Mouse (Mus musculus) cerebellum, adult (tissue): ENCODE measurements around the gene Cipc.

ENCODE experiments used
- ATAC-seq: cut with Nextera tagmentation; 2 replicates; pipeline ENCODE4 v1.9.2; 2017; ENCODE audit warnings: mild to moderate bottlenecking, moderate library complexity, mixed read lengths; ENCODE audit not compliant: insufficient number of reproducible peaks, low FRiP score, low TSS enrichment

The Cipc gene

GRCm38 (mm10) chr12:86958558-86958957, 11.7 kb downstream of the Cipc start:
- ATAC-seq = peak; percentile 21; the same call in 1 of the 2 replicates

- ATAC-seq = no peak
Measured at GRCm38 (mm10) chr12:86959661-86960060, 12.8 kb downstream of the Cipc start.

GRCm38 (mm10) chr12:86960138-86960537, 13.3 kb downstream of the Cipc start:
- ATAC-seq = peak; percentile 71

GRCm38 (mm10) chr12:86960791-86961335, 14.0 kb downstream of the Cipc start:
- no peak for ATAC-seq

- no peak; the same call in 1 of the 2 replicates for ATAC-seq
Measured at GRCm38 (mm10) chr12:86961589-86962344, 14.9 kb downstream of the Cipc start.

GRCm38 (mm10) chr12:86964278-86965057, 17.6 kb downstream of the Cipc start:
- peak; percentile 76 for ATAC-seq

- ATAC-seq = no peak
Measured at GRCm38 (mm10) chr12:86965237-86965799, 18.5 kb downstream of the Cipc start.

GRCm38 (mm10) chr12:86968468-86969219, 21.8 kb downstream of the Cipc start:
- ATAC-seq = no peak

GRCm38 (mm10) chr12:86969220-86969601, 22.4 kb downstream of the Cipc start:
- no peak for ATAC-seq

GRCm38 (mm10) chr12:86971089-86971488, 24.2 kb downstream of the Cipc start:
- ATAC-seq = no peak

- peak; percentile 34 for ATAC-seq
Measured at GRCm38 (mm10) chr12:86973216-86973615, 26.4 kb downstream of the Cipc start.

- ATAC-seq = no peak
Measured at GRCm38 (mm10) chr12:86973706-86974105, 26.9 kb downstream of the Cipc start.

GRCm38 (mm10) chr12:86974387-86975288, 27.8 kb downstream of the Cipc start:
- peak; percentile 45 for ATAC-seq

- no peak for ATAC-seq
Measured at GRCm38 (mm10) chr12:86975761-86976160, 28.9 kb downstream of the Cipc start.

- no peak for ATAC-seq
Measured at GRCm38 (mm10) chr12:86976511-86977168, 29.8 kb downstream of the Cipc start.

- ATAC-seq = no peak
Measured at GRCm38 (mm10) chr12:86977833-86978232, 31.0 kb downstream of the Cipc start.

GRCm38 (mm10) chr12:86981180-86981579, 34.3 kb downstream of the Cipc start:
- ATAC-seq = no peak

- ATAC-seq = no peak
Measured at GRCm38 (mm10) chr12:86983470-86984193, 36.8 kb downstream of the Cipc start.
